Mouse (Mus musculus): ENCODE results near the gene Lix1l. TPM values are rescaled to one million over a fixed set of nuclear protein-coding genes. Genes with fewer than 3 reads are reported as not detected.

The Lix1l gene
- polyA plus RNA-seq, 1 experiment: 24.2 TPM

GRCm38 (mm10) chr3:96561946-96562681 lies 38.8 kb upstream of the Lix1l start:
- no peak overlapping the region for H3ac ChIP-seq (ENCODE audit: control insufficient read depth, insufficient read length, low read depth)
- no peaks in the 10 kb centered on the region for H3K36me3 ChIP-seq (ENCODE audit: control insufficient read depth, insufficient read depth)
- TF ChIP-seq CTCF (IDR thresholded peaks at IDR 0.05; ENCODE audit: control insufficient read depth, insufficient read depth, insufficient read length) (no peak), MAX (IDR thresholded peaks at IDR 0.05) (no peak), CEBPB (IDR thresholded peaks at IDR 0.05; ENCODE audit: low read depth) (no peak), MYOD1 (IDR thresholded peaks at IDR 0.05; ENCODE audit: control insufficient read depth, insufficient read length, low read depth) (no peak), USF1 (IDR thresholded peaks at IDR 0.05; ENCODE audit: low read depth) (no peak), FOSL1 (IDR thresholded peaks at IDR 0.05; ENCODE audit: insufficient read depth, low read length, poor library complexity, severe bottlenecking) (no peak), MYOG (IDR thresholded peaks at IDR 0.05; ENCODE audit: control insufficient read depth, extremely low read depth, insufficient read length) (no peak)
- H3K4me3 ChIP-seq (ENCODE audit: insufficient read depth, poor library complexity, severe bottlenecking): no peak overlapping the region
- no peaks in the 10 kb centered on the region for H3K27me3 ChIP-seq (ENCODE audit: control insufficient read depth, insufficient read depth, insufficient read length)
- no peaks in the 10 kb centered on the region for H3K79me2 ChIP-seq (ENCODE audit: control insufficient read depth, insufficient read depth)
- H3K79me3 ChIP-seq (ENCODE audit: low read depth): no peaks in the 10 kb centered on the region

GRCm38 (mm10) chr3:96563267-96563666 lies 37.7 kb upstream of the Lix1l start:
- Histone ChIP-seq H3K27me3 (ENCODE audit: control insufficient read depth, insufficient read depth, insufficient read length) (no peaks in the 10 kb centered on the region), H3ac (ENCODE audit: control insufficient read depth, insufficient read length, low read depth) (no peak overlapping the region), H3K79me3 (ENCODE audit: low read depth) (no peaks in the 10 kb centered on the region), H3K79me2 (ENCODE audit: control insufficient read depth, insufficient read depth) (no peaks in the 10 kb centered on the region), H3K4me3 (ENCODE audit: insufficient read depth, poor library complexity, severe bottlenecking) (no peak overlapping the region), H3K36me3 (ENCODE audit: control insufficient read depth, insufficient read depth) (no peaks in the 10 kb centered on the region)
- TF ChIP-seq MAX (IDR thresholded peaks at IDR 0.05) (no peak), CEBPB (IDR thresholded peaks at IDR 0.05; ENCODE audit: low read depth) (no peak), FOSL1 (IDR thresholded peaks at IDR 0.05; ENCODE audit: insufficient read depth, low read length, poor library complexity, severe bottlenecking) (no peak), MYOD1 (IDR thresholded peaks at IDR 0.05; ENCODE audit: control insufficient read depth, insufficient read length, low read depth) (no peak), CTCF (IDR thresholded peaks at IDR 0.05; ENCODE audit: control insufficient read depth, insufficient read depth, insufficient read length) (no peak), MYOG (IDR thresholded peaks at IDR 0.05; ENCODE audit: control insufficient read depth, extremely low read depth, insufficient read length) (no peak), USF1 (IDR thresholded peaks at IDR 0.05; ENCODE audit: low read depth) (no peak)

- Histone ChIP-seq H3K4me3 (ENCODE audit: insufficient read depth, poor library complexity, severe bottlenecking) (no peak overlapping the region), H3K27me3 (ENCODE audit: control insufficient read depth, insufficient read depth, insufficient read length) (no peaks in the 10 kb centered on the region), H3ac (ENCODE audit: control insufficient read depth, insufficient read length, low read depth) (no peak overlapping the region), H3K79me2 (ENCODE audit: control insufficient read depth, insufficient read depth) (no peaks in the 10 kb centered on the region), H3K36me3 (ENCODE audit: control insufficient read depth, insufficient read depth) (no peaks in the 10 kb centered on the region), H3K79me3 (ENCODE audit: low read depth) (no peaks in the 10 kb centered on the region)
- TF ChIP-seq MYOD1 (IDR thresholded peaks at IDR 0.05; ENCODE audit: control insufficient read depth, insufficient read length, low read depth) (no peak), MAX (IDR thresholded peaks at IDR 0.05) (no peak), USF1 (IDR thresholded peaks at IDR 0.05; ENCODE audit: low read depth) (no peak), FOSL1 (IDR thresholded peaks at IDR 0.05; ENCODE audit: insufficient read depth, low read length, poor library complexity, severe bottlenecking) (no peak), CTCF (IDR thresholded peaks at IDR 0.05; ENCODE audit: control insufficient read depth, insufficient read depth, insufficient read length) (no peak), CEBPB (IDR thresholded peaks at IDR 0.05; ENCODE audit: low read depth) (no peak), MYOG (IDR thresholded peaks at IDR 0.05; ENCODE audit: control insufficient read depth, extremely low read depth, insufficient read length) (no peak)
Observed at GRCm38 (mm10) chr3:96563911-96564632, 36.9 kb upstream of the Lix1l start.

GRCm38 (mm10) chr3:96564633-96565032 lies 36.3 kb upstream of the Lix1l start:
- Histone ChIP-seq H3K36me3 (ENCODE audit: control insufficient read depth, insufficient read depth) (no peaks in the 10 kb centered on the region), H3K79me2 (ENCODE audit: control insufficient read depth, insufficient read depth) (no peaks in the 10 kb centered on the region), H3K4me3 (ENCODE audit: insufficient read depth, poor library complexity, severe bottlenecking) (no peak overlapping the region), H3K27me3 (ENCODE audit: control insufficient read depth, insufficient read depth, insufficient read length) (no peaks in the 10 kb centered on the region), H3ac (ENCODE audit: control insufficient read depth, insufficient read length, low read depth) (no peak overlapping the region), H3K79me3 (ENCODE audit: low read depth) (no peaks in the 10 kb centered on the region)
- TF ChIP-seq CEBPB (IDR thresholded peaks at IDR 0.05; ENCODE audit: low read depth): no peak

DNA sequence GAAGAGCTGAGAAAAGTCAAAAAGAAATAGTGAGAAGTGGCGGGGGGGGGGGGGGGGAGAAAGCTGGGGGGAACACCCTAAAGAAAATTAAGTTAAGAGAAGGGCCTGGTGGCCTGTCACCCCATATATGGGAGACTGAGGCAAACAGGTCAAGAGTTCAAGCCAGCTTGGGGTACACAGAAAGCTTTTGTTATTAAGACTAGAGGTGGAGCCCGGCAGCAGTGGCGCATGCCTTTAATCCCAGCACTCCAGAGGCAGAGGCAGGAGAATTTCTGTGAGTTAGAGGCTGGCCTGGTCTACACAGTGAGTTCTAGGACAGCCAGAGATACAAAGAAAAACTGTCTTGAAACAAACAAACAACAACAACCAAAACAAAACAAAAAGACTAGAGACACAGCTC lies 35.8 kb upstream of the Lix1l start:
- H3K79me2 ChIP-seq (ENCODE audit: control insufficient read depth, insufficient read depth): no peaks in the 10 kb centered on the region
- H3K4me3 ChIP-seq (ENCODE audit: insufficient read depth, poor library complexity, severe bottlenecking): no peak overlapping the region
- no peak for TF ChIP-seq CEBPB (IDR thresholded peaks at IDR 0.05; ENCODE audit: low read depth)
- TF ChIP-seq MAX (IDR thresholded peaks at IDR 0.05): no peak
- no peak for TF ChIP-seq MYOG (IDR thresholded peaks at IDR 0.05; ENCODE audit: control insufficient read depth, extremely low read depth, insufficient read length)
- TF ChIP-seq MYOD1 (IDR thresholded peaks at IDR 0.05; ENCODE audit: control insufficient read depth, insufficient read length, low read depth): no peak
- TF ChIP-seq USF1 (IDR thresholded peaks at IDR 0.05; ENCODE audit: low read depth): no peak
- no peak for TF ChIP-seq FOSL1 (IDR thresholded peaks at IDR 0.05; ENCODE audit: insufficient read depth, low read length, poor library complexity, severe bottlenecking)
- no peak for TF ChIP-seq CTCF (IDR thresholded peaks at IDR 0.05; ENCODE audit: control insufficient read depth, insufficient read depth, insufficient read length)
- H3ac ChIP-seq (ENCODE audit: control insufficient read depth, insufficient read length, low read depth): no peak overlapping the region
- H3K27me3 ChIP-seq (ENCODE audit: control insufficient read depth, insufficient read depth, insufficient read length): no peaks in the 10 kb centered on the region
- no peaks in the 10 kb centered on the region for H3K79me3 ChIP-seq (ENCODE audit: low read depth)
- no peaks in the 10 kb centered on the region for H3K36me3 ChIP-seq (ENCODE audit: control insufficient read depth, insufficient read depth)
